Mouse (Mus musculus) left cerebral cortex, adult 6 months (tissue): ENCODE results near the gene Vezf1. TPM values are rescaled to one million over a fixed set of nuclear protein-coding genes. Genes with fewer than 3 reads are reported as not detected.

Experiments
- long read RNA-seq, 2 experiments: library from polyadenylated mRNA; unstranded; transcript quantifications; one replicate each; pipeline ENCODE4 v2.0.0; 2019 to 2020
- polyA plus RNA-seq: library from polyadenylated mRNA; unstranded; fragments of <200 nt; fragmentation: Nextera tagmentation; gene quantifications from 2 replicates; pipeline ENCODE4 v1.2.3, GENCODE M21; 2021

The Vezf1 gene
- 10.7 and 12.1 TPM in 2 replicates for polyA plus RNA-seq
- long read RNA-seq, experiment 1, full-length matches to known transcripts: 60 of 80 reads
- long read RNA-seq, experiment 1, partial matches to known transcripts: 10 of 80 reads
- long read RNA-seq, experiment 1, other reads (novel, unspliced or antisense): 10 of 80 reads
- long read RNA-seq, experiment 2, full-length matches to known transcripts: 20 of 46 reads
- long read RNA-seq, experiment 2, partial matches to known transcripts: 5 of 46 reads
- long read RNA-seq, experiment 2, other reads (novel, unspliced or antisense): 21 of 46 reads

GRCm38 (mm10) chr11:88067586-88068410 lies at the start of gene Vezf1:
Gene Vezf1, plus strand, starts transcription at chr11:88068279.

DNA sequence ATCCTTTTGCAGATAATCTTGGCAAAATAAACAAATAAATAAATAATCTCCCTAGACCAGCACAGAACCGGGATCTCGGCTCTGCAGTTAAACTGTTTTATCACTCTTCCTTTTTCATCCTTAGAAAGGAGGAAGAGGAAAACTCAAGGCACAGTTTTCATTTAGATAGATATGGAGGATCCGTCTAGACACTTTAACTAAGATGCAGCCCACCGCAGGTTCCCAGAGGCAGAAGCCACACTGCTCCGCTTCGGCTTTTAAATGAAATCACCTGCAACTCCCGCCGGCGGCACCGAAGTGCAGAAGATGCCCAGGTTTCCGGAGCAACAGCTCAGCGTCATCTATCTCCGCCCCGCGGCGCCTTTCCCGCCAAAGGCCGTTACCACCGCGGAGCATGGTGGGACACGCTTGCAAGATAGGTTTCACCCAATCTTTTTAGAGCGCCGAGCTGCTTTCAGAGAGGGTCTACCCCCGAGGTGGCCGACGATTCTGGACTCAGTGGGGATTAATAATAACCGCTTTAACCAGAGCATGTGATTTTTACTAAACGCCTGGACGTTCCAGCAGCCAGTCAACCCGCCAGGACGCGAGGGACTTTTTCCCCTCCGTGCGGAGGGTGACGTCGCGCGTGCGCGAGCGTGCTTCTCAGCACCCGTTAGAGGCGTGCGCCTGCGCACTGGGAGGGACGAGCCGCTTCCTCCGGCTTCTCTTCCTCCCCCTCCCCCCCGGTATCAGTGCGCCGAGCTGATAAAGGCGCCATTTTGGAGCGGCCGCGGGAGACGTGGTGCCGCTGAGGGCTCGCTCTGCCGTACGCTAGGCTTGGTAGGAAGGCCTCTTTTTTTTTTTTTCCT lies 20.9 kb upstream of the Vezf1 start, which contains the start of gene Srsf1:
Gene Srsf1 (plus strand): TSS at position 430 of the 851 bp plus-strand sequence.

DNA sequence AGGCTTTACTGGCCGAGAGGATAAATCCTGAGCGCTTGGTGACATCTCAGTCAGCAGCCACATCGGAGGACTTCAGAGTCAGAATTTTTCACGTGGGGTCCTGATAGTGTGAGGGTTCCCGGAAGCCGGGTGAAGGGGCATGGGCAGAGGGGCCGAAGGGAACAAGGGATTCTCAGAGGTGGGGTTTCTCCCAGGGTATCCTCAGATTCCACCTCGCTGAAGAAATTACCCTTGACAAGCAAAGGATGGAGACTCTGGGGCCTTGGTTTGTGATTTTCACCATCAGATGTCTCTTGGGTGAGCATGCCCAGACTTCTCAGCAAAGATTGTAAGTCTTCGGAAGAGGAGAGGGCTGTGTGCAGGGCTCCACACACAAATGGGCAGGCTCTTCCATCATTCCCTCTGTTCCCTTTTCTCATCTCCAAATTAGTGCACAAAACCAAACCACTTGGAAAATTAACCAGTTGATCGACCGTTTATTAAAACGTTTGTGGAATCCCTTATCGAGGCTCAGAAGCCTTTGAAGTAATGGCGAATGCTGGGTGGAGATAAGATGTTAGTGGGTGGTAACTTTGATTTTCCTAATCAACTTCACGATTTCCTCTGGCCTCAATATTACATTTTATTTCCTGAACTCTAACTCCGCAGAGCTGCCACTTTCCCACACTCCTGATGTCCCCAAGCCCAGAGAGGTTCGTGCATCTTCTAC lies 30.1 kb downstream of the Vezf1 start, which contains the start of gene Cuedc1:
Gene Cuedc1 (plus strand): TSS at position 38 of the 709 bp plus-strand sequence.

Other genes starting within 250 kb of the Vezf1 start
- 0.29 and 0.46 TPM in 2 replicates for gene Lpo, start 240.0 kb upstream of the Vezf1 start, polyA plus RNA-seq
- 2.2 and 2.5 TPM in 2 replicates for gene Mks1, start 215.1 kb upstream of the Vezf1 start, polyA plus RNA-seq
- gene Epx, start 192.7 kb upstream of the Vezf1 start, polyA plus RNA-seq: 0.31 and 0.44 TPM in 2 replicates
- not detected in 2 replicates for gene Olfr462, start 176.0 kb upstream of the Vezf1 start, polyA plus RNA-seq
- not detected in 2 replicates for gene Olfr463, start 170.9 kb upstream of the Vezf1 start, polyA plus RNA-seq
- 1.4 and 1.8 TPM in 2 replicates for gene Olfr464, start 147.3 kb upstream of the Vezf1 start, polyA plus RNA-seq
- gene Dynll2, start 80.7 kb upstream of the Vezf1 start, polyA plus RNA-seq: 22.0 and 44.2 TPM in 2 replicates
- gene Srsf1, start 20.9 kb upstream of the Vezf1 start, polyA plus RNA-seq: 9.6 and 97.3 TPM in 2 replicates
- gene Cuedc1, start 29.8 kb downstream of the Vezf1 start, polyA plus RNA-seq: 4.7 and 11.3 TPM in 2 replicates
- gene Mrps23, start 136.1 kb downstream of the Vezf1 start, polyA plus RNA-seq: 108 and 116 TPM in 2 replicates
- not detected in 2 replicates for gene Ccdc182, start 225.8 kb downstream of the Vezf1 start, polyA plus RNA-seq